Mouse (Mus musculus) adrenal gland, adult 2 months (tissue): ENCODE results near the gene C1ql1. TPM values are rescaled to one million over a fixed set of nuclear protein-coding genes. Genes with fewer than 3 reads are reported as not detected.

Experiments
- DNase-seq: peaks from one replicate; pipeline ENCODE4 v3.0.0; 2021
- polyA plus RNA-seq: library from polyadenylated mRNA; depleted of rRNA; stranded (reverse); fragments of >200 nt; gene quantifications from 2 replicates; pipeline ENCODE4 v1.2.3, GENCODE M21; 2012; rRNA removed
- total RNA-seq, 2 experiments: library from RNA; stranded (reverse); gene quantifications; 2 replicates each; pipeline ENCODE4 v1.2.3; 2021

Gene C1ql1
- total and polyA plus RNA-seq, 3 experiments, result 39.4 to 69.4 (median 67.7) TPM

DNA sequence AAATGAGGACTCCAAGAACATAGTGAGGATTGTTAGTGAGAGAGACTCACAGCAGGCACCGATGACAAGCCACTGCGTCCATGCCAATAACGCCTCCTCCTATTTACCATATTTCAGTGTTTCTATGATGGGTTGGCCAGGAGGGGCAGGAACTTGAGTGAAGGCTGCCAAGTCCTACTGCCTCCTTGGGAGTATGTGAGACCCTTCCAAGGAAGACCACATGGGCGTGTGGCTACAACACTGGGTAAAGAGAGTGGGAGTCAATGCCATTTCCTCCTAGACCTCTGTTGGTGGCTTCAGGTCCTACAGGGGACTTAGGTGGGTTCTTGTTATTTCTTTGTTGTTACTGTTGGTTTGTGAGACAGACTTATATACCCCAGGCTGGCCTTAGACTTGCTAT, 45.3 kb downstream of the C1ql1 start:
- DNase-seq, result no peak

DNA sequence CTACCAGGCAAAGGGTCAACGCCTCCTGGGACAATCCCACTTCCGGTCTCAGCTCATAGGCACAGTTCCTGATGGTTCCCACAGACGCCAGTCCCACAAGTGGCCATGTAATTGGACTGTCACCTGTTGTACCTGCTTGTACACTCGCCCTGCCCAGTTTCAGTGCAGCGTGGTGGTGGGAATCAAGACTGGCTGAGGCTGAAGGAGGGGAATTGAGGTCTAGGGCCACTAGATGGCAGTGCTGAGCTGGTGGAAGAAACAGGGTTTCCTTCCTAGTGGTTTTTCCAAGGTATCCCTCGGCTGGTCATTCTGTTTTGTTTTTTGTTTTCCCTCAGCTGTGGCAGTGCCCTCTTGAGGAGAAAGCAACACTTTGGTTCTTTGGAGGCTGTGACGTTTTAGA, 45.7 kb downstream of the C1ql1 start, which contains the start of gene Gfap:
Gene Gfap (minus strand): TSS at position 150 of the 400 bp plus-strand sequence.
- peak; percentile 80 for DNase-seq

DNA sequence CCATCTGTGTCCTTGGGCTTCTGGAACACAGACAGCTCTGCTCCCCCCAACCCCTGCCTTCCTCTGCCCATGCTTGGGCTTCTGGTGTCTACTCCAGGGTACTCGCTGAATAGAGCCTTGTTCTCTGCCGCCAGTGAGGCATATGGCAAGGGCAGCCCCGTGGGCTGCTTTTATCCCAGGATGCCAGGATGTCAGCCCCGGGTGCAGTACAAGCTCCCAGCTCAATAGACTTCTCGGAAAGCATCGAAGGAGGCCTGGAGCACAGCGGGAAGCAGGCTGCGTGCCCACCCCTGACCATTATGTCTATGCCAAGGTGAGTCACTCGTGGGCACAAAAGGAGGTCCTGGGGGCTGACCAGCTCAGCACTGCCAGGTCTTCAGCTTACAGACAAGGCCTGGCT, 48.1 kb downstream of the C1ql1 start:
- no peak for DNase-seq

DNA sequence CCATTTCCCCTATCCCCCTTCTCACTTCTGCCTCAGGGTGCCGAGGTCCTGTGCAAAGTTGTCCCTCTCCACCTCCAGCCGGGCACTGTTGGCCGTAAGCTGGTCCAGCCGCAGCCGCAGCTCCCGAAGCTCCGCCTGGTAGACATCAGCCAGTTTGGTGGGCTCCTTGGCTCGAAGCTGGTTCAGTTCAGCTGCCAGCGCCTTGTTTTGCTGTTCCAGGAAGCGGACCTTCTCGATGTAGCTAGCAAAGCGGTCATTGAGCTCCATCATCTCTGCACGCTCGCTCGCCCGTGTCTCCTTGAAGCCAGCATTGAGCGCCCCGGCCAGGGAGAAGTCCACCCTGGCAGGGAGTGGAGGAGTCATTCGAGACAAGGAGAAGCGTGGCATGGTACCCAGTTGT, 49.8 kb downstream of the C1ql1 start:
- no peak for DNase-seq

DNA sequence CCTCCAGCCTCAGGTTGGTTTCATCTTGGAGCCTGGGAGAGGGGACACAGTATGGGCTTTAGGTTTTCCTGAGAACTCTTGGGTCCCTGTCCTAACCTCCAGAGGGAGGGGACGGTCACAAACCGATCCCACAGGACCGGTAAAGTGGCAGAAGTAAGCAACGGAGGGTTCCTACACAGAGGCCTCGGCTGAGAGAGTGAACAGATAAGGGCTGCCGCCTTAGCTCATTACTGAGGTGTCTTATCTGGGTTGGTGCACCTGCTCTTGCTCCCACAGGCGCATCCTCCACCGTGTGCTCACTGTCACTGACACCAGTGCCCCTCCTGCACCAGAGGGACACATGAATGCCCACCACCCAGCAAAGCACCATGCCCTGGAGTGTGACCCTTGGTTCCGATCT, 50.7 kb downstream of the C1ql1 start:
- DNase-seq, result no peak

DNA sequence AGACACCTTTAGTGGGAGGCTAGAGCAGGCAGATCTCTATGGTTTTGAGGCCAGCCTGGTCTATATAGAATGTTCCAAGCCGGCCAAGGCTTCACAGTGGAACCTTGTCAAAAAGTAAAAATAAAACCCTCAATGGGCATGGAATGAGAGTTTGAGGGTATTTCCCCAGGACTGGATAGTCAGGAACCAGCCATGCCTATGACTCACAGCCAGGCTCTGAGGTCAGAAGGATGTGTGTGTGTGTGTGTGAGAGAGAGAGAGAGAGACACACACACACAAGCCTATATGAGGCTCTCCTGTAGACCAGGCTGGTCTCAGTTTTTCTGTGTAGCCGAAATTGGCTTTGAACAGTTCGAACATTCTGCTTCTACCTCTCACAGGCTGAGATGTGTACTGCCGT, 51.8 kb downstream of the C1ql1 start:
- DNase-seq, result no peak

DNA sequence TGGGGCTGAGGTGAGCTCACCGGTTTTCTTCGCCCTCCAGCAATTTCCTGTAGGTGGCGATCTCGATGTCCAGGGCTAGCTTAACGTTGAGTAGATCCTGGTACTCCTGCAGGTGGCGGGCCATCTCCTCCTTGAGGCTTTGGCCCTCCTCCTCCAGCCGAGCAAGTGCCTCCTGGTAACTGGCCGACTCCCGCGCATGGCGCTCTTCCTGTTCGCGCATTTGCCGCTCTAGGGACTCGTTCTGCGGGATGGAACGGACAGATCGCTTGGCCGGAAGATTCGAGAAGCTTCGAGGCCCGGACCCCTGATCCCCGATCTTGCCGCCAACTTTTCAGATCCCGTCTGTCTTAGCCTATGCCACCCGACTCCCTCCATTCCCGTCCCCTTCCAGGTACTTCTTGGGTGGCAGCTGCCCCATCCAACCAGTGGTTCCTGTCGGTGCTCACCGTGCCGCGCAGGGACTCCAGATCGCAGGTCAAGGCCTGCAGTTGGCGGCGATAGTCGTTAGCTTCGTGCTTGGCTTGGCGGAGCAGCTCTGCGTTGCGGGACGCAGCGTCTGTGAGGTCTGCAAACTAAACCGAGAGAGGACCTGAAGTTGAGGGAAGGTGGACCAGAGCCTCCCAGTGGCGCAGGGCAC, 53.4 kb downstream of the C1ql1 start:
- peak; percentile 78 for DNase-seq

DNA sequence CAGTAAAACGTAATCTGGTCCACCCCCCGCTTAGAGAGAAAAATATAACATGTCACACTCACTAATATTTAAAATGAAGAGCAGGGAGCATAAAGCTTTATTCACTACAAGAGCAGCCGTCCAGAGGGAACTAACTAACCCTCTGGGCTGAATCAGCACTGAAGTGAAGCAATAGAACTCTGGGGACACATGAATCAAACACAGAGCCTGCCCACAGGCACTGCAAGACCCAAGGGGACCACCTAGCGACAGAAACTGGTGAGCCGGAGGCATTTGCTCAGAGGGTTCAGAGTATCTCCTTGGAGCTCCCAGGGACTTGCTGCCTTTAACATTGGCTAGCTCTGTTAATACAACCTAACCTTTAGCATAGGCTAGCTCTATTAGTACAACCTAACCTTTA, 56.4 kb downstream of the C1ql1 start:
- DNase-seq, result no peak

Other genes starting within 250 kb of the C1ql1 start
- 10 to 100 TPM; 22.9 to 32.8 TPM for gene Ccdc43, start 248.9 kb downstream of the C1ql1 start, total RNA-seq
- 3.3 and 3.5 TPM in 2 replicates for gene Ccdc43, start 248.9 kb downstream of the C1ql1 start, polyA plus RNA-seq
- 1 to 10 TPM; 2.9 to 3.4 TPM for gene Adam11, start 185.2 kb downstream of the C1ql1 start, total RNA-seq
- gene Adam11, start 185.2 kb downstream of the C1ql1 start, polyA plus RNA-seq, result 9.2 and 11.0 TPM in 2 replicates
- 10 to 100 TPM; 12.9 to 20.6 TPM for gene Gjc1, start 127.0 kb downstream of the C1ql1 start, total RNA-seq
- 1.8 and 2.4 TPM in 2 replicates for gene Gjc1, start 127.0 kb downstream of the C1ql1 start, polyA plus RNA-seq
- gene Higd1b, start 110.8 kb downstream of the C1ql1 start, total RNA-seq, result 1 to 10 TPM in 1 of 2 experiments, under 1 TPM in 1; 0.66 to 2.9 TPM
- 2.0 and 2.8 TPM in 2 replicates for gene Higd1b, start 110.8 kb downstream of the C1ql1 start, polyA plus RNA-seq
- 10 to 100 TPM; 71.4 to 73.5 TPM for gene Eftud2, start 65.7 kb downstream of the C1ql1 start, total RNA-seq
- 124 and 176 TPM in 2 replicates for gene Eftud2, start 65.7 kb downstream of the C1ql1 start, polyA plus RNA-seq
- gene Ccdc103, start 65.5 kb downstream of the C1ql1 start, total RNA-seq, result under 1 TPM; 0.32 to 0.97 TPM
- 0.46 and 0.81 TPM in 2 replicates for gene Ccdc103, start 65.5 kb downstream of the C1ql1 start, polyA plus RNA-seq
- not detected for gene Fam187a, start 61.5 kb downstream of the C1ql1 start, total RNA-seq
- gene Fam187a, start 61.5 kb downstream of the C1ql1 start, polyA plus RNA-seq, result not detected in 2 replicates
- gene Gfap, start 45.8 kb downstream of the C1ql1 start, total RNA-seq, result 1 to 10 TPM in 1 of 2 experiments, under 1 TPM in 1; 0.55 to 1.5 TPM
- gene Gfap, start 45.8 kb downstream of the C1ql1 start, polyA plus RNA-seq, result 0.60 and 0.72 TPM in 2 replicates
- 1 to 10 TPM in 1 of 2 experiments, under 1 TPM in 1; 0.62 to 1.2 TPM for gene Kif18b, start 21.6 kb downstream of the C1ql1 start, total RNA-seq
- gene Kif18b, start 21.6 kb downstream of the C1ql1 start, polyA plus RNA-seq, result 1.2 and 1.4 TPM in 2 replicates
- 100 to 1,000 TPM; 106 to 112 TPM for gene Nmt1, start 81.5 kb upstream of the C1ql1 start, total RNA-seq
- gene Nmt1, start 81.5 kb upstream of the C1ql1 start, polyA plus RNA-seq, result 20.8 and 25.6 TPM in 2 replicates
- 10 to 100 TPM; 62.8 to 79.5 TPM for gene Dcakd, start 81.6 kb upstream of the C1ql1 start, total RNA-seq
- gene Dcakd, start 81.6 kb upstream of the C1ql1 start, polyA plus RNA-seq, result 136 and 185 TPM in 2 replicates
- 10 to 100 TPM in 1 of 2 experiments, 1 to 10 TPM in 1; 6.3 to 14.3 TPM for gene Plcd3, start 155.0 kb upstream of the C1ql1 start, total RNA-seq
- 21.4 and 24.7 TPM in 2 replicates for gene Plcd3, start 155.0 kb upstream of the C1ql1 start, polyA plus RNA-seq
- 100 to 1,000 TPM in 1 of 2 experiments, 10 to 100 TPM in 1; 88.4 to 175 TPM for gene Acbd4, start 155.0 kb upstream of the C1ql1 start, total RNA-seq
- gene Acbd4, start 155.0 kb upstream of the C1ql1 start, polyA plus RNA-seq, result 70.3 and 91.9 TPM in 2 replicates
- gene Hexim1, start 169.5 kb upstream of the C1ql1 start, total RNA-seq, result 10 to 100 TPM; 70.9 to 83.7 TPM
- 15.7 and 16.5 TPM in 2 replicates for gene Hexim1, start 169.5 kb upstream of the C1ql1 start, polyA plus RNA-seq
- 1 to 10 TPM; 2.8 to 7.0 TPM for gene Hexim2, start 185.7 kb upstream of the C1ql1 start, total RNA-seq
- gene Hexim2, start 185.7 kb upstream of the C1ql1 start, polyA plus RNA-seq, result 3.3 and 4.5 TPM in 2 replicates
- gene Fmnl1, start 224.4 kb upstream of the C1ql1 start, total RNA-seq, result 10 to 100 TPM; 18.9 to 24.2 TPM
- gene Fmnl1, start 224.4 kb upstream of the C1ql1 start, polyA plus RNA-seq, result 16.3 and 19.2 TPM in 2 replicates